Mouse (Mus musculus) heart, embryonic 12.5 days (tissue): Measurements from ENCODE around the gene Fads1. TPM values are rescaled to one million over a fixed set of nuclear protein-coding genes. Genes with fewer than 3 reads are reported as not detected.

Experiments
- ATAC-seq: fragments of 200-750 bp; cut with Nextera tagmentation; 2 replicates; pipeline ENCODE4 v1.8.0; 2017; ENCODE audit warnings: moderate TSS enrichment, moderate library complexity; ENCODE audit not compliant: insufficient number of reproducible peaks, low FRiP score
- H3K27ac ChIP-seq: fragments of 300-500 bp; sonication (generic); 2 replicates; pipeline ENCODE4 v1.5.1; 2016; ENCODE audit warnings: mild to moderate bottlenecking, moderate library complexity; ENCODE audit not compliant: poor library complexity, severe bottlenecking
- H3K27me3 ChIP-seq: fragments of 300-500 bp; sonication (generic); replicated peaks from 2 replicates; pipeline ENCODE4 v1.6.1; 2016; ENCODE audit warnings: mild to moderate bottlenecking, moderate library complexity
- H3K36me3 ChIP-seq: fragments of 300-500 bp; sonication (generic); 2 replicates; pipeline ENCODE4 v1.6.1; 2016; ENCODE audit warnings: mild to moderate bottlenecking, moderate library complexity
- H3K4me1 ChIP-seq: fragments of 300-500 bp; sonication (generic); replicated peaks from 2 replicates; pipeline ENCODE4 v1.6.1; 2016; ENCODE audit warnings: mild to moderate bottlenecking
- H3K4me2 ChIP-seq: fragments of 300-500 bp; sonication (generic); 2 replicates; pipeline ENCODE4 v1.6.1; 2016; ENCODE audit warnings: mild to moderate bottlenecking, moderate library complexity
- H3K4me3 ChIP-seq: fragments of 300-500 bp; sonication (generic); 2 replicates; pipeline ENCODE4 v1.5.1; 2016; ENCODE audit warnings: mild to moderate bottlenecking
- H3K9ac ChIP-seq: fragments of 300-500 bp; sonication (generic); 2 replicates; pipeline ENCODE4 v1.6.1; 2016; ENCODE audit warnings: mild to moderate bottlenecking, moderate library complexity
- H3K9me3 ChIP-seq: fragments of 300-500 bp; sonication (generic); replicated peaks from 2 replicates; pipeline ENCODE4 v1.6.1; 2016; ENCODE audit warnings: mild to moderate bottlenecking, moderate library complexity
- WGBS: fragments of 180-500 bp; shearing (Covaris S2); methylation state at CpG from one replicate; pipeline ENCODE4 v1.1.7; 2016; 5-methylcytosine and 5-hydroxymethylcytosine counted together
- polyA plus RNA-seq: library from polyadenylated mRNA; unstranded; fragments of >200 nt; fragmentation: Nextera tagmentation; extraction: Ambion mirVana; gene quantifications from 2 replicates; pipeline ENCODE4 v1.2.1, GENCODE M21; 2016

Gene Fads1
- polyA plus RNA-seq, 1 experiment from 2014 or later: 72.1 TPM

DNA sequence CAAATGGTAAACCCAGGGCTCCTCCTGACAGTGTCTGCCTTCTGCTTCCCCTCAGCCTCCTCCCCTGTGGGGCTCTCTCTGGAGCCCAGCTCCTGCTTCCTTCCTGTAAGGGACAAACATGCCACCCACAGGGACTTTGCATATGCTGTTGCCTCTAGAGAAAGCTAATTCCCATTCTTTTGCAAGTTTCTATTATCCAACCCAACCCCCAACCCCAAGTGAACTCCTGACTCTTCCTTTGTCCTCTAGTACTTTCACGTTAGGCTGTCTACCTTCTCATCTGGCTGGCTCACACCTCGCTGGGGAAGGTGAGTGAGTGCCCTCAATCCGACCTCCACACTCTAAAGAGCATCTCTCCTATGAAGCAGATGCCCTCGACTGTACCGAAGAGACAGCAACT, 49.2 kb downstream of the Fads1 start:
- H3K9ac ChIP-seq: no peak overlapping the region

DNA sequence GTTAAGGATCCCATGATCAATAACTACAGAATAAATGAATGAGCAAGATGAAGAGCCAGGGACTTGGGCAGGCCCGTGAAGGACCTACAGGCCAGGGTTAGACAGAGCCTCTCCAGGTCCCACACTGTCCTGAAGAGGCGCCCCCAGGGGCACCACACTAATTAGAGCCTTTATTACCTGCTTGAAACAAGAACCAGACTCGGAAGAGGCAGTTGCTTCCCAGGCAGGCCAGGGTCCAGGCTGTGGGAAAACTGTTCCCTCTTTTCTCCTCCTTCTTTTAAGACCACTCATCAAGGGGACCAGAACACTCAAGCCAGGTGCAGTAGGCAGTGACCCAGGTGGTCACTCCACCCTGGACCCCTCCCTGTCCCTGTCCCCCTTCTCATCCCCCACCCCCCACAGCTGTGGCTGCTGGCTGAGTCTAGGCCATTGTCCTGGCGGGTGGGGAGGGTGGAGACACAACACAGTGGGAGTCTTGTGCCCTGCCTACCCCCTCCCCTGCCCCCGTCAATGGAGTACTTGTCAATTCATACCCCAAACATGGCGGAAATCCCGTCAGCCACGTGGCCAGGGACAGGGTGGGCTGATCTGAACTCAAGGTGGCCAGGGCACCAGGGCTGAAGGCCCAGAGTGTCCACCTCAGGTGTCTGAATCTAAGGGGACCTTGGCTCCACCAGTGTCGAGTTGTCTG, 49.8 kb downstream of the Fads1 start:
- Histone ChIP-seq H3K36me3 (no peaks in the 10 kb centered on the region), H3K9ac (no peak overlapping the region), H3K27me3 (peaks cover 11% of the 10 kb centered on the region; the same call in 1 of the 2 replicates), H3K9me3 (no peaks in the 10 kb centered on the region), H3K4me1 (peaks cover 32% of the 10 kb centered on the region), H3K4me3 (no peak overlapping the region), H3K4me2 (no peak overlapping the region), H3K27ac (peak overlapping the region; percentile 13; the same call in 1 of the 2 replicates)
- 52% methylated on average over 9 of the region's 9 CpGs for WGBS
- no peak for ATAC-seq

More for the DNA sequence above, 49.2 kb downstream of the Fads1 start:
- H3K4me1 ChIP-seq: peaks cover 32% of the 10 kb centered on the region
- 25% methylated on average over 5 of the region's 5 CpGs for WGBS
- peaks cover 11% of the 10 kb centered on the region; the same call in 1 of the 2 replicates for H3K27me3 ChIP-seq
- H3K9me3 ChIP-seq: no peaks in the 10 kb centered on the region
- H3K4me3 ChIP-seq: no peak overlapping the region
- H3K4me2 ChIP-seq: no peak overlapping the region
- peak overlapping the region; percentile 28; the same call in 1 of the 2 replicates for H3K27ac ChIP-seq
- ATAC-seq: no peak
- no peaks in the 10 kb centered on the region for H3K36me3 ChIP-seq

DNA sequence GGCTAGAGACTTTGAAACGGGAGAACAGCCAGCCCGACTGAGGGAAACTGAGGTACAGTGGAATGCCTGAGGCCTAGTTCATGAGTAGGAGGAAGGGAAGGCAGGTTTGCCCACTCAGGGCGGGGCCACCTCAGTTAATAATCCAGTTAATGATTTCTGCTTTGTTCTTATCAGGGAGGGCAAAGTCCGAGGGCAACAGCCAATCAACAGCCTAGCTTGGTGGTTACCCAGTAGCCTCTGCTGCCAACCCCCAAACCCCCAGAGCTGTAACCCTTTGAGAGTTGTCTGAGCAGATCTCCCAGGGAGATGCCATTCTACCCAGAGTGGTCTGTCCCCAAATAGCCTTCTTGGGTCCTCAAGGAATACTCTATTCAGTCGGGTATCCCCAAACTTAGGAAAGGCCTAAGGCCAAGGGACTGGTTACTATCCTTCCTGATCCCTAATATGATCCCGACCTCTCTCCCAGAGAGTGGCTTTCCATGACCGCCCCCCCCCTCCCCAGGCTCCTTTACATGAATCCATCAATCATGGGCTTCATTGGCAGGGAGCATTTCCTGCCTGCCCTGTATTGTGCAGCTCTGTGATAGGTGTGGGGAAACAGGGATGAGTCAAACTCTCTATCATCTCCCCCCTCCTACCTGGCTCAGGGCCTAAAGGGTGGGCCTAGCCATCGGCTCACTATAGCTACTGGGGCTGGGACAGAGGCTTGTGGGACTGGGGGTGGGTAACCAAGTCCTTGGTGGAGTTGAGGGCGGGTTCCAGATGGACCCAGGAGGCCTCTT, 53.3 kb downstream of the Fads1 start:
- no peak overlapping the region for H3K27ac ChIP-seq
- no peak overlapping the region for H3K4me3 ChIP-seq
- 75% methylated on average over 9 of the region's 9 CpGs for WGBS
- H3K9ac ChIP-seq: no peak overlapping the region
- peaks cover 20% of the 10 kb centered on the region for H3K27me3 ChIP-seq
- no peaks in the 10 kb centered on the region for H3K9me3 ChIP-seq
- H3K4me2 ChIP-seq: no peak overlapping the region
- no peaks in the 10 kb centered on the region for H3K36me3 ChIP-seq
- peaks cover 50% of the 10 kb centered on the region for H3K4me1 ChIP-seq
- no peak for ATAC-seq

DNA sequence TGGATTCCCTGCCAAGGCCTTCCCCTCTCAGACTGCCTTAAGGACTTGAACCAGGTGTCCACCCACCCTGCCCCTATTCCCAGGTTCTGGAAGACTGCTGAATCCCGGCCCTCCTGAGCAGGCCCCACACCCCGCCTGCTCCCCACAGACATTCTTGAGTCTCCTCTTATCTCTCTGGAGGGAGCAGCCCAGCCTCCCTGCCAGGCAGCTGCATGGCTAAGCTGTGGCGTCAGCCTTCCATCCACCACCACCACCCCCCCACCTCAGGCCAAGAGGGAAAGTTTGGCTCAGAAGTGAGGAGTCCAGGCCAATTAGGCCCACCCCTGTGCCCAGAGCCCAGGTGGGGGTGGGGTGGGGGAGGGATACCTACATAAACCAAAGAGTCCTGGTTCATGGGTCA, 55.8 kb downstream of the Fads1 start:
- H3K4me2 ChIP-seq: peak overlapping the region; percentile 77
- no peak overlapping the region for H3K4me3 ChIP-seq
- 27% methylated on average over 3 of the region's 3 CpGs for WGBS
- H3K36me3 ChIP-seq: no peaks in the 10 kb centered on the region
- 0 out of 2 replicates have a peak overlapping the region, but pooled peaks have one; percentile 20 for H3K9ac ChIP-seq
- H3K9me3 ChIP-seq: no peaks in the 10 kb centered on the region
- H3K27ac ChIP-seq: peak overlapping the region; percentile 61
- peaks cover 10% of the 10 kb centered on the region for H3K27me3 ChIP-seq
- peak; percentile 16; the same call in 1 of the 2 replicates for ATAC-seq
- peaks cover 45% of the 10 kb centered on the region for H3K4me1 ChIP-seq

DNA sequence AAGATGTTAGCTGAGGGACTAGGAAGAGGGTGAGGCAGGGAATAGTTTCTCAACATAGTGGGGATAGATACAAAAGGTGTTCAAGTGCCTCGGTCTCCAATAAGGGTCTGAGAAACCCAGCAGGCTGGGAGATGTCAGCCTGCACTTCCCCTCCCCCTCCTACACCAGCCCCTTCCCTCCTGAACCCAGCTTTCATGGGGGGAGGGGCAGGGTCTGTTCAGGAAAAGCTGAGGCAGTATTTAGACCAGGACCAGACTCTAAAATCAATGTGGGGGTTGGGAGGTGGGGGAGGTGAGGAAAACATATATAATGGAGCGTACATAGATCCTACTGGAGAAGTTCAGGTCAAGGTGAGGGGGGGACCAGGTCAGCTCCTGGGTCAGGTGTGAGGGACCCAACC, 56.7 kb downstream of the Fads1 start:
- Histone ChIP-seq H3K27ac (peak overlapping the region; percentile 53), H3K36me3 (no peaks in the 10 kb centered on the region), H3K4me3 (peak overlapping the region; percentile 53), H3K9me3 (no peaks in the 10 kb centered on the region), H3K27me3 (peaks cover 10% of the 10 kb centered on the region), H3K9ac (peak overlapping the region; percentile 75), H3K4me2 (peak overlapping the region; percentile 77), H3K4me1 (peaks cover 45% of the 10 kb centered on the region)
- WGBS: 9% methylated on average over 2 of the region's 2 CpGs
- no peak for ATAC-seq

DNA sequence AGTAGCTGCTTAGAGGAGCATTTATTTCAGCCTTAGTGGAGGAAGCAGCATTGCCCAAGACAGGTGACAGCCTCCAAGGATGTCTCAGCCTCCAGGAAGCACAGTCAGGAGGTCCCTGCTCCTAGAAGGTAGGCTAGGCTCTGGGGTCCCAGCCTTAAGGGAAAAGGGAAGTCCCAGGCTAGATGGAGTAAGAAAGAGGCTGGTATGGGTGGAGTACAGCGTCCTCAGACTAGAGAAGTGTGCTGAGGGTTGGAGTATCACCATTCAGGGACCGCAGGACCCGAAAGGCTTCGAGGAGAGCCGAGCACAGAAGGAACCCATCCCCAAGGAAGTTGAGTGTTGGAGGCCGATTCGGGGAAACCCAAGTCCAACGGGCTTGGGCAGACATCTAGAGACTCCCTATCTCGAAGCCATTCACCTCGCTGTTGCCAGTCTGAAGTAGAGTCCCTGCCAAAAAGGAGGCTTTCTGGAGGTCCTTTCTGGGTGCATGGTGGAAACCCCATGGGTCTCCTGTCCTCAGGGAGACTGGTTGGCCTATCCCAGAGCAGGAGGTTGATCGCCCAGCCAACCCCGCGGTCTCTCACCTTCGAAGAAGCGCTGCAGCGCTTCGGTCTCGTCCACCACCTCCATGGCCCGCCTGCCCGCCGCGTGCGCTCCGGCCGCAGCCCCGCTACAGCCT, 57.4 kb downstream of the Fads1 start:
- H3K4me1 ChIP-seq: peaks cover 45% of the 10 kb centered on the region
- no peak for ATAC-seq

DNA sequence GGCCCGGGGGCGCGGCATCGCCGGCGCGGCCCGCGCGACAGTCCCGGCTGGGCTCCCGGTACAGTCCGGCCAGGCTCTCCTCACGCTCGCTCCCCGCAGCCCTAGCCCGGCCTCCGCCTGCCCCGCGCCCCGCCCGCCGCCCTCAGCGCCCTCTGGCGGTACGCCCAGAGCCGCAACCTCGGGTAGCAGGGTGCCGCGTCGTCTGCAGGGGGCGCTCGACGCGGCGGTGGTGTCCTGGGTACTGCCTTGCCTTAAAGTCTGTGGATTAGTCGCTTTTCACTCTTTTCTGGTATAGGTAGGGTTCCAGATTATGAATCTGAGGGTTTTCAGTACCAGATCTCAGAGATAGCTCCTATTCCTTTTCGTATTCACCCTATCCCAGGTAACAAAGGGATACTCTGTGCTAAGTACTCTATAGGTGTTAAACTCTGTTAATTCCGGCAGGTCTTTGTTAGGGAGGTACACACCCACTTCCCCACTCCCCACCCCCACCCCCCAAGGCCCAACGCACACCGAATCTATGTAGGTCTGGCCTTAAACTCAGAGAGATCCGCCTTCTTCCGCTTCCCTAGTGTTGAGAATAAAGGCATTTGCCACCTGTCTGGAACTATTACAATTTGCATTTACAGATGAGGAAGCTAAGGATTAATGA, 58.1 kb downstream of the Fads1 start, which contains the start of gene Myrf:
TSS of gene Myrf (minus strand) at position 95 of the 652 bp plus-strand sequence.
- no peaks in the 10 kb centered on the region for H3K9me3 ChIP-seq
- H3K27ac ChIP-seq: peak within 1 kb of the TSS; percentile 45
- 7% methylated on average over 43 of the region's 43 CpGs for WGBS

More for the DNA sequence above, 57.4 kb downstream of the Fads1 start:
- Histone ChIP-seq H3K4me3 (peak overlapping the region; percentile 53), H3K27me3 (peaks cover 10% of the 10 kb centered on the region), H3K4me2 (peak overlapping the region; percentile 77), H3K27ac (peak overlapping the region; percentile 45), H3K9ac (peak overlapping the region; percentile 75), H3K36me3 (no peaks in the 10 kb centered on the region), H3K9me3 (no peaks in the 10 kb centered on the region)
- 2% methylated on average over 26 of the region's 26 CpGs for WGBS

DNA sequence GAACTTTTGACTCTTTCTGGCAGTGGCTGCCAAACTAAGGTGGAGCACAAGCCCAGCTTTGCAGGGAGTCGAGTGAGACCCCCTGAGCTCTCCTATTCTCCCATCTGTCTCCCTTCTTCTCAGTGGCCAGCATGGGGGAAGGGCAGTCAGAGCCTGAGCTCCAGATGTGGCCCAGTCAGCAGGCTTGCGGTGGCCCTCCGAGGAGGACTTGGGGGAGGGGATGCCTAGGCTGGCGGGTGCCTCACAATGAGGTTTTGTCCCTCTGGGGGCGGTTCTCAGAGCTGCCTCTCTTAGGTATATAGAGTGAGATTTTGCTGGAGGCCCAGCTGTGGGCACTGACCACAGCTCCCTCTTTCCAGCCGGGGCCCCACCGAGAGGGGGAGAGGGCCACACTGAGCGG, 60.2 kb downstream of the Fads1 start:
- ATAC-seq: no peak
- Histone ChIP-seq H3K9ac (no peak overlapping the region), H3K27me3 (peaks cover 23% of the 10 kb centered on the region), H3K27ac (no peak overlapping the region), H3K4me2 (no peak overlapping the region), H3K4me3 (no peak overlapping the region), H3K36me3 (no peaks in the 10 kb centered on the region), H3K4me1 (peaks cover 47% of the 10 kb centered on the region), H3K9me3 (no peaks in the 10 kb centered on the region)
- 9% methylated on average over 8 of the region's 8 CpGs for WGBS

More for the DNA sequence above, 58.1 kb downstream of the Fads1 start, which contains the start of gene Myrf:
- Histone ChIP-seq H3K4me2 (peak within 1 kb of the TSS; percentile 77), H3K27me3 (peaks cover 14% of the 10 kb centered on the region), H3K4me1 (peaks cover 44% of the 10 kb centered on the region), H3K9ac (peak within 1 kb of the TSS; percentile 75), H3K36me3 (no peaks in the 10 kb centered on the region), H3K4me3 (peak within 1 kb of the TSS; percentile 53)
- peak; percentile 76 for ATAC-seq

DNA sequence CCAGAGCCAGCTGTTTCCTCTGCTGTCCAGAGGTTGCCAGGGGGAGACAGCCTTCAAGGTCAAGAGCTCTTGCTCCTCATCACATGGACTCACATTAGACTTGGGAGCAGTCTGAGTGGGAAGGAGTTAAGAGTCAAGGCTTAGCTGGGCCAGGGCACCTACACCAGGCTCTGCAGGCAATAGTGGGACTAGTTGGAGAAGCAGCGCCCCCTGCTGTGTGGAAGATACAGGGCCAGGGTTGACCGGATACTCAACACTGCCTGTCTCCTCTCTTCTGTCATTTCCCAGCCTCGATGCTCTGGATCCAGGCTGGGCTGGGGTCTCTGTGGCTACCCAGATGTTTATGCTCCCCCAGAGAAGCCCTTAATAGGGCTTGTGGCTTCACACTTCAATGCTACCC, 61.5 kb downstream of the Fads1 start:
- WGBS: 14% methylated on average over 3 of the region's 3 CpGs
- Histone ChIP-seq H3K4me1 (peaks cover 40% of the 10 kb centered on the region), H3K27ac (no peak overlapping the region), H3K4me3 (no peak overlapping the region), H3K36me3 (no peaks in the 10 kb centered on the region), H3K9me3 (no peaks in the 10 kb centered on the region), H3K9ac (no peak overlapping the region), H3K27me3 (peaks cover 28% of the 10 kb centered on the region), H3K4me2 (no peak overlapping the region)
- no peak for ATAC-seq
